Mouse (Mus musculus) ES-E14 (cell line): ENCODE data around the gene Klf3. TPM values are rescaled to one million over a fixed set of nuclear protein-coding genes. Genes with fewer than 3 reads are reported as not detected.

Experiments
- DNase-seq: peaks from one replicate; pipeline ENCODE4 v3.0.0-alpha.2; 2013; ENCODE audit warnings: low read depth, low spot score
- H3K27ac ChIP-seq: 2 replicates; pipeline ENCODE4 v1.5.1; 2012; ENCODE audit warnings: low read depth, mild to moderate bottlenecking, low read length, moderate library complexity, mixed read lengths; ENCODE audit not compliant: poor library complexity, insufficient read depth, severe bottlenecking
- H3K36me3 ChIP-seq: 2 replicates; pipeline ENCODE4 v1.6.1; 2012; ENCODE audit warnings: mild to moderate bottlenecking, low read length, moderate library complexity, mixed read lengths; ENCODE audit not compliant: control insufficient read depth, poor library complexity, insufficient read depth, severe bottlenecking
- H3K4me1 ChIP-seq, 2 experiments: fragments of 150-350 bp in 1 of 2; sonication (generic) in 1 of 2; 2 replicates each; pipeline ENCODE4 v1.6.1; 2012; ENCODE audit warnings: low read length in 2 of 2, mild to moderate bottlenecking in 1 of 2, mixed read lengths in 1 of 2; ENCODE audit not compliant: control insufficient read depth in 2 of 2, insufficient read depth in 2 of 2, poor library complexity in 1 of 2
- H3K4me3 ChIP-seq, 2 experiments: fragments of 150-350 bp in 1 of 2; sonication (generic) in 1 of 2; 2 replicates each; pipeline ENCODE4 v1.5.1; 2012; ENCODE audit warnings: low read length in 2 of 2, low read depth in 1 of 2, mild to moderate bottlenecking in 1 of 2, mixed read lengths in 1 of 2; ENCODE audit not compliant: insufficient read depth in 1 of 2, poor library complexity in 1 of 2, severe bottlenecking in 1 of 2
- H3K9ac ChIP-seq: 2 replicates; pipeline ENCODE4 v1.6.1; 2012; ENCODE audit warnings: low read depth, mild to moderate bottlenecking, low read length, mixed read lengths; ENCODE audit not compliant: poor library complexity, insufficient read depth, severe bottlenecking
- H3K9me3 ChIP-seq: fragments of 150-350 bp; sonication (generic); 2 replicates; pipeline ENCODE4 v1.6.1; 2012; ENCODE audit warnings: low read depth, mild to moderate bottlenecking, low read length; ENCODE audit not compliant: control insufficient read depth, insufficient read depth
- CHD2 ChIP-seq: IDR thresholded peaks from 2 replicates; pipeline ENCODE4 v1.6.1; 2014; ENCODE audit warnings: mild to moderate bottlenecking, low read depth, low read length, inconsistent platforms
- HCFC1 ChIP-seq: IDR thresholded peaks from 2 replicates; pipeline ENCODE4 v1.6.1; 2012; ENCODE audit warnings: low read length, inconsistent platforms, borderline replicate concordance; ENCODE audit not compliant: insufficient read depth
- MAFK ChIP-seq: IDR thresholded peaks from 2 replicates; pipeline ENCODE4 v1.6.1; 2014; ENCODE audit warnings: mild to moderate bottlenecking, low read depth, low read length, inconsistent platforms; ENCODE audit not compliant: insufficient read depth
- ZC3H11A ChIP-seq: IDR thresholded peaks from 2 replicates; pipeline ENCODE4 v1.6.1; 2012; ENCODE audit warnings: low read depth, mild to moderate bottlenecking, inconsistent platforms, low read length, borderline replicate concordance
- ZNF384 ChIP-seq: IDR thresholded peaks from 2 replicates; pipeline ENCODE4 v1.6.1; 2012; ENCODE audit warnings: low read depth, low read length, inconsistent platforms
- in situ Hi-C, 2 experiments: fragments of 600-800 bp; cut with MboI; formaldehyde crosslinking; loops; one replicate each; pipeline ENCODE4 v1.15.1; 2025; ENCODE audit warnings: low sequenced_read_pairs in 2 of 2, inconsistent platforms in 1 of 2; ENCODE audit not compliant: unreplicated experiment in 2 of 2
- total RNA-seq: library from RNA; depleted of rRNA; stranded (reverse); fragments of 300-350 nt; gene quantifications from 2 replicates; pipeline ENCODE4 v1.2.3, GENCODE M21; 2012

Klf3 gene
- total RNA-seq, 1 experiment: 22.9 TPM

DNA sequence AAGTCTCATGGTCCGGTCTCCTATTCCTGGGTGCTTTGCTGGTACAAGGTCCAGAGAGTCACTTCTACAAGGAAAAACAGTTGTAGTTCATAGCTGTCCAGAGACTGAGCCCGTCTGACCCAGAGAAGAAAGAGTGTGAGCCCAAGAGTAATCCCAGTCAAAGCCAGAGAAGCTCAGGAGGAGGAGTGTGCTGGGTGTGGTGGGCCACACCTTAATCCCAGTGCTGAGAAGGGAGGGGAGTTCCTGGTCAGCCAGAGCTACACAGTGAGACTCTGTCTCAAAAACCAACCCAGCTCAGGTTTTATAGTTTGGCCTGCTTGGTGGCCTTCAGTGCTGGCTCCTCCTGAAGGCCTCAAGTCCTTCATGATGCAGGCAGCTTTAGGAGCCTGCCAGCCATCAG lies 18.1 kb downstream of the Klf3 start:
- no peak overlapping the region for H3K4me3 ChIP-seq
- TF ChIP-seq MAFK (no peak), ZC3H11A (no peak), HCFC1 (no peak), CHD2 (no peak), ZNF384 (no peak)
- H3K9ac ChIP-seq: no peak overlapping the region
- no peaks in the 10 kb centered on the region for H3K9me3 ChIP-seq
- no peak for DNase-seq
- peaks cover 8 to 20% of the 10 kb centered on the region in 2 experiments for H3K4me1 ChIP-seq
- peaks cover 77% of the 10 kb centered on the region for H3K36me3 ChIP-seq
- in situ Hi-C loops: loop anchor here in 1 of 2 experiments (25.0 kb wide), 1 partner anchor 234 kb away; no protein-coding TSS in a partner anchor
- no peak overlapping the region for H3K27ac ChIP-seq

GRCm38 (mm10) chr5:64821964-64822363 lies 18.8 kb downstream of the Klf3 start:
- in situ Hi-C loops: loop anchor here in 1 of 2 experiments (25.0 kb wide), 1 partner anchor 235 kb away; no protein-coding TSS in a partner anchor
- Histone ChIP-seq H3K4me3 (no peak overlapping the region; a peak in 1 of 4 replicates), H3K9me3 (no peaks in the 10 kb centered on the region), H3K27ac (no peak overlapping the region), H3K9ac (no peak overlapping the region), H3K4me1 (peaks cover 8 to 16% of the 10 kb centered on the region in 2 experiments), H3K36me3 (peaks cover 77% of the 10 kb centered on the region)
- no peak for DNase-seq
- TF ChIP-seq ZNF384 (no peak), ZC3H11A (no peak), MAFK (no peak), HCFC1 (no peak), CHD2 (no peak)

DNA sequence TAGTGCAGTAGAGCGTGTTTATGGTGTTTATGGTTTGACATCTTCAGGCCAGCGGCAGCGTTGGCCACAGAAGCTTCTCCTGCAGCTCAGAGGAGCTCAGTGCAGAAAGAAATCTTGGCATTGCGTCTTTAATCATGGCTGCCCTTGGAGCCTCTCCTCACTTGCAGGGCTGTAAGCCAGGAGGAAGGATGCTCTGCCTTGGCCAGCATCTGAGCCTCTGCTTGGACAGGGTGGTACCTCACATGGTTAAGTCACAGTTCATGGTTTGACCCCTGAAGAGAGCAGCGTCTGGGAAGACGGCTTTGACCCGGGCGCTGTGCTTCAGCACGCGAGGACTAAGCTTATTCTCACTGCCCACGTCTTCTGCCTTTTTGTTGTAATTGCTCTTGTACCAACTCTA lies 20.2 kb downstream of the Klf3 start:
- Histone ChIP-seq H3K4me1 (peaks cover 4 to 13% of the 10 kb centered on the region in 2 experiments), H3K9ac (no peak overlapping the region), H3K9me3 (no peaks in the 10 kb centered on the region), H3K27ac (no peak overlapping the region), H3K4me3 (no peak overlapping the region), H3K36me3 (peaks cover 79% of the 10 kb centered on the region)
- in situ Hi-C loops: loop anchor here in 1 of 2 experiments (25.0 kb wide), 1 partner anchor 236 kb away; no protein-coding TSS in a partner anchor
- DNase-seq: no peak
- no peak for TF ChIP-seq ZC3H11A
- no peak for TF ChIP-seq HCFC1
- no peak for TF ChIP-seq MAFK
- no peak for TF ChIP-seq ZNF384
- no peak for TF ChIP-seq CHD2

- H3K9me3 ChIP-seq: no peaks in the 10 kb centered on the region
- H3K4me3 ChIP-seq: no peak overlapping the region
- peaks cover 80% of the 10 kb centered on the region for H3K36me3 ChIP-seq
- DNase-seq: no peak
- TF ChIP-seq HCFC1 (no peak), ZC3H11A (no peak), ZNF384 (no peak), MAFK (no peak), CHD2 (no peak)
- no peak overlapping the region for H3K9ac ChIP-seq
- H3K4me1 ChIP-seq: peaks cover 0 to 8% of the 10 kb centered on the region in 2 experiments; a peak in 3 of 4 replicates
- no peak overlapping the region for H3K27ac ChIP-seq
- in situ Hi-C loops: loop anchor here in 1 of 2 experiments (25.0 kb wide), 1 partner anchor 237 kb away; no protein-coding TSS in a partner anchor
These were observed 21.6 kb downstream of the Klf3 start for GRCm38 (mm10) chr5:64824765-64825164.
